Mouse (Mus musculus) central nervous system, embryonic 14 days (tissue): ENCODE measurements around the gene Gm20894. TPM values are rescaled to one million over a fixed set of nuclear protein-coding genes. Genes with fewer than 3 reads are reported as not detected.

Experiments
- polyA plus RNA-seq: library from polyadenylated mRNA; depleted of rRNA; stranded (reverse); fragments of >200 nt; gene quantifications from 2 replicates; pipeline ENCODE4 v1.2.3, GENCODE M21; 2012; rRNA removed

Gene Gm20894
- polyA plus RNA-seq = not detected in 2 replicates

DNA sequence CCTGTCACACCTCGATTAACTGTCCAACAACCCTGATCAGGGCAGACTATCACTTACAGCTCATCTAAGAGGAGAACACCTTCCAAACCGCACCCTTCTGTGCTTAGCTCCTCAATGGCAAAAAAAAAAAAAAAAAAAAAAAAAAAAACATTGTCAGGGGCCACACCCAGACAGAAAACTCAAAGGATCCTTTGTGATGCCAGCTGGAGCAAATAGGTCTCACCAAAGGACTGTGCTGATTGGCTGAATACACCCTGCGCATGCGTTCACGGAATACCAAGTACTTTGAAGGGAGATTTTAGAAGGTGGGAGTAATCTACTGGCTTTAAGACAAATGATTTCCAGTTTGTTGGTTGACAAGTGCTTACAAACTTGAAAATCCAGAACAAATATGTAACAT lies at the start of gene Gm20894:
Gene Gm20894 (minus strand): TSS at position 101 of the 400 bp plus-strand sequence.

